Mouse (Mus musculus): Measurements from ENCODE around the gene St3gal4. TPM values are rescaled to one million over a fixed set of nuclear protein-coding genes. Genes with fewer than 3 reads are reported as not detected.

Gene St3gal4
- polyA plus RNA-seq, 1 experiment from 2014 or later, result 39.2 TPM

GRCm38 (mm10) chr9:35097901-35098300 is 21.2 kb downstream of the St3gal4 start:
- H3K9me3 ChIP-seq, result no peaks in the 10 kb centered on the region
- no peak overlapping the region for H3K4me3 ChIP-seq
- no peak overlapping the region for H3K4me2 ChIP-seq
- no peak overlapping the region for H3K27ac ChIP-seq
- no peaks in the 10 kb centered on the region for H3K4me1 ChIP-seq
- 88% methylated on average over 4 of the region's 4 CpGs for WGBS
- no peak for ATAC-seq (ENCODE audit: insufficient number of reproducible peaks, low FRiP score, low TSS enrichment, low read depth)
- no peak overlapping the region for H3K9ac ChIP-seq
- H3K36me3 ChIP-seq, result 0 out of 2 replicates have a peak, but pooled peaks cover 4% of the 10 kb centered on the region
- H3K27me3 ChIP-seq, result no peaks in the 10 kb centered on the region

GRCm38 (mm10) chr9:35095726-35096125 is 23.3 kb downstream of the St3gal4 start:
- ATAC-seq (ENCODE audit: insufficient number of reproducible peaks, low FRiP score, low TSS enrichment, low read depth), result no peak
- 69% methylated on average over 1 of the region's 1 CpGs for WGBS
- Histone ChIP-seq H3K4me3 (no peak overlapping the region), H3K27ac (no peak overlapping the region), H3K27me3 (no peaks in the 10 kb centered on the region), H3K9ac (no peak overlapping the region), H3K4me1 (no peaks in the 10 kb centered on the region), H3K9me3 (no peaks in the 10 kb centered on the region), H3K36me3 (0 out of 2 replicates have a peak, but pooled peaks cover 4% of the 10 kb centered on the region), H3K4me2 (no peak overlapping the region)

GRCm38 (mm10) chr9:35093350-35093749 is 25.7 kb downstream of the St3gal4 start:
- no peak overlapping the region for H3K4me2 ChIP-seq
- no peaks in the 10 kb centered on the region for H3K36me3 ChIP-seq
- no peak overlapping the region for H3K4me3 ChIP-seq
- H3K9ac ChIP-seq, result no peak overlapping the region
- ATAC-seq (ENCODE audit: insufficient number of reproducible peaks, low FRiP score, low TSS enrichment, low read depth), result no peak
- H3K27ac ChIP-seq, result no peak overlapping the region
- H3K4me1 ChIP-seq, result no peaks in the 10 kb centered on the region
- no peaks in the 10 kb centered on the region for H3K9me3 ChIP-seq
- no peaks in the 10 kb centered on the region for H3K27me3 ChIP-seq
- 75% methylated on average over 3 of the region's 3 CpGs for WGBS

GRCm38 (mm10) chr9:35092904-35093303 is 26.2 kb downstream of the St3gal4 start:
- no peak overlapping the region for H3K27ac ChIP-seq
- 90% methylated on average over 2 of the region's 2 CpGs for WGBS
- no peak for ATAC-seq (ENCODE audit: insufficient number of reproducible peaks, low FRiP score, low TSS enrichment, low read depth)
- no peaks in the 10 kb centered on the region for H3K36me3 ChIP-seq
- no peaks in the 10 kb centered on the region for H3K4me1 ChIP-seq
- H3K27me3 ChIP-seq, result no peaks in the 10 kb centered on the region
- no peaks in the 10 kb centered on the region for H3K9me3 ChIP-seq
- H3K4me2 ChIP-seq, result no peak overlapping the region
- no peak overlapping the region for H3K4me3 ChIP-seq
- H3K9ac ChIP-seq, result no peak overlapping the region

- no peak overlapping the region for H3K4me3 ChIP-seq
- ATAC-seq (ENCODE audit: insufficient number of reproducible peaks, low FRiP score, low TSS enrichment, low read depth), result no peak
- H3K9ac ChIP-seq, result no peak overlapping the region
- peaks cover 10% of the 10 kb centered on the region; the same call in 1 of the 2 replicates for H3K4me1 ChIP-seq
- no peaks in the 10 kb centered on the region for H3K36me3 ChIP-seq
- H3K27ac ChIP-seq, result no peak overlapping the region
- no peaks in the 10 kb centered on the region for H3K9me3 ChIP-seq
- 87% methylated on average over 2 of the region's 2 CpGs for WGBS
- H3K4me2 ChIP-seq, result no peak overlapping the region
- H3K27me3 ChIP-seq, result no peaks in the 10 kb centered on the region
These were observed 57.6 kb downstream of the St3gal4 start for GRCm38 (mm10) chr9:35061446-35061845.

- H3K4me3 ChIP-seq, result no peak overlapping the region
- H3K9ac ChIP-seq, result no peak overlapping the region
- 85% methylated on average over 5 of the region's 5 CpGs for WGBS
- no peak overlapping the region for H3K4me2 ChIP-seq
- H3K27ac ChIP-seq, result no peak overlapping the region
- 0 out of 2 replicates have a peak, but pooled peaks cover 2% of the 10 kb centered on the region for H3K36me3 ChIP-seq
- peaks cover 10% of the 10 kb centered on the region; the same call in 1 of the 2 replicates for H3K4me1 ChIP-seq
- no peaks in the 10 kb centered on the region for H3K27me3 ChIP-seq
- H3K9me3 ChIP-seq, result no peaks in the 10 kb centered on the region
- no peak for ATAC-seq (ENCODE audit: insufficient number of reproducible peaks, low FRiP score, low TSS enrichment, low read depth)
These were observed 59.2 kb downstream of the St3gal4 start for GRCm38 (mm10) chr9:35059881-35060280.

GRCm38 (mm10) chr9:35058596-35059354 is 60.3 kb downstream of the St3gal4 start:
- no peak overlapping the region for H3K4me3 ChIP-seq
- peaks cover 10% of the 10 kb centered on the region; the same call in 1 of the 2 replicates for H3K4me1 ChIP-seq
- no peaks in the 10 kb centered on the region for H3K27me3 ChIP-seq
- no peak overlapping the region for H3K9ac ChIP-seq
- ATAC-seq (ENCODE audit: insufficient number of reproducible peaks, low FRiP score, low TSS enrichment, low read depth), result no peak
- no peak overlapping the region for H3K4me2 ChIP-seq
- 90% methylated on average over 2 of the region's 2 CpGs for WGBS
- no peak overlapping the region for H3K27ac ChIP-seq
- peaks cover 9% of the 10 kb centered on the region; the same call in 1 of the 2 replicates for H3K36me3 ChIP-seq
- no peaks in the 10 kb centered on the region for H3K9me3 ChIP-seq

- 46% methylated on average over 4 of the region's 4 CpGs for WGBS
- no peak for ATAC-seq (ENCODE audit: insufficient number of reproducible peaks, low FRiP score, low TSS enrichment, low read depth)
- Histone ChIP-seq H3K4me1 (peaks cover 10% of the 10 kb centered on the region; the same call in 1 of the 2 replicates), H3K27ac (no peak overlapping the region), H3K27me3 (no peaks in the 10 kb centered on the region), H3K9me3 (no peaks in the 10 kb centered on the region), H3K4me3 (no peak overlapping the region), H3K36me3 (peaks cover 15% of the 10 kb centered on the region), H3K4me2 (no peak overlapping the region), H3K9ac (no peak overlapping the region)
These were observed 60.9 kb downstream of the St3gal4 start for GRCm38 (mm10) chr9:35058186-35058585.

GRCm38 (mm10) chr9:35057631-35058030 is 61.4 kb downstream of the St3gal4 start:
- 87% methylated on average over 6 of the region's 6 CpGs for WGBS
- no peaks in the 10 kb centered on the region for H3K9me3 ChIP-seq
- no peak overlapping the region for H3K9ac ChIP-seq
- H3K27ac ChIP-seq, result no peak overlapping the region
- H3K27me3 ChIP-seq, result no peaks in the 10 kb centered on the region
- peaks cover 10% of the 10 kb centered on the region; the same call in 1 of the 2 replicates for H3K4me1 ChIP-seq
- no peak for ATAC-seq (ENCODE audit: insufficient number of reproducible peaks, low FRiP score, low TSS enrichment, low read depth)
- H3K4me2 ChIP-seq, result no peak overlapping the region
- H3K36me3 ChIP-seq, result peaks cover 21% of the 10 kb centered on the region
- H3K4me3 ChIP-seq, result no peak overlapping the region

GRCm38 (mm10) chr9:35056611-35057010 is 62.5 kb downstream of the St3gal4 start:
- no peaks in the 10 kb centered on the region for H3K9me3 ChIP-seq
- ATAC-seq (ENCODE audit: insufficient number of reproducible peaks, low FRiP score, low TSS enrichment, low read depth), result no peak
- H3K4me1 ChIP-seq, result peaks cover 10% of the 10 kb centered on the region; the same call in 1 of the 2 replicates
- no peak overlapping the region for H3K4me3 ChIP-seq
- H3K27me3 ChIP-seq, result no peaks in the 10 kb centered on the region
- peaks cover 31% of the 10 kb centered on the region for H3K36me3 ChIP-seq
- 92% methylated on average over 3 of the region's 3 CpGs for WGBS
- no peak overlapping the region for H3K4me2 ChIP-seq
- H3K27ac ChIP-seq, result no peak overlapping the region
- no peak overlapping the region for H3K9ac ChIP-seq

GRCm38 (mm10) chr9:35055528-35056330 is 63.3 kb downstream of the St3gal4 start:
- H3K9me3 ChIP-seq, result no peaks in the 10 kb centered on the region
- 87% methylated on average over 11 of the region's 11 CpGs for WGBS

GRCm38 (mm10) chr9:35053669-35054068 is 65.4 kb downstream of the St3gal4 start:
- no peak overlapping the region for H3K9ac ChIP-seq
- no peak overlapping the region for H3K27ac ChIP-seq
- no peak overlapping the region for H3K4me3 ChIP-seq
- ATAC-seq (ENCODE audit: insufficient number of reproducible peaks, low FRiP score, low TSS enrichment, low read depth), result no peak
- 81% methylated on average over 3 of the region's 3 CpGs for WGBS
- H3K4me1 ChIP-seq, result peaks cover 6% of the 10 kb centered on the region; the same call in 1 of the 2 replicates
- peaks cover 47% of the 10 kb centered on the region for H3K36me3 ChIP-seq
- no peaks in the 10 kb centered on the region for H3K9me3 ChIP-seq
- no peaks in the 10 kb centered on the region for H3K27me3 ChIP-seq
- no peak overlapping the region for H3K4me2 ChIP-seq

More at GRCm38 (mm10) chr9:35055528-35056330, 63.3 kb downstream of the St3gal4 start:
- Histone ChIP-seq H3K27me3 (no peaks in the 10 kb centered on the region), H3K4me2 (no peak overlapping the region), H3K4me1 (peaks cover 10% of the 10 kb centered on the region; the same call in 1 of the 2 replicates), H3K36me3 (peaks cover 33% of the 10 kb centered on the region), H3K27ac (no peak overlapping the region), H3K4me3 (no peak overlapping the region), H3K9ac (no peak overlapping the region)
- no peak for ATAC-seq (ENCODE audit: insufficient number of reproducible peaks, low FRiP score, low TSS enrichment, low read depth)
